Mouse (Mus musculus) forebrain, embryonic 16.5 days (tissue): ENCODE measurements around the gene Gprc5c. TPM values are rescaled to one million over a fixed set of nuclear protein-coding genes. Genes with fewer than 3 reads are reported as not detected.

Source experiments
- ATAC-seq: fragments of 200-750 bp; cut with Nextera tagmentation; 2 replicates; pipeline ENCODE4 v1.8.0; 2017; ENCODE audit warnings: mild to moderate bottlenecking, moderate library complexity
- H3K27ac ChIP-seq: fragments of 300-500 bp; sonication (generic); 2 replicates; pipeline ENCODE4 v1.5.1; 2014; ENCODE audit warnings: low read length, control low read depth
- H3K27me3 ChIP-seq: fragments of 300-500 bp; sonication (generic); replicated peaks from 2 replicates; pipeline ENCODE4 v1.6.1; 2014; ENCODE audit warnings: low read length; ENCODE audit not compliant: control insufficient read depth, insufficient read depth
- H3K36me3 ChIP-seq: fragments of 300-500 bp; sonication (generic); 2 replicates; pipeline ENCODE4 v1.6.1; 2014; ENCODE audit not compliant: control insufficient read depth, insufficient read depth
- H3K4me1 ChIP-seq: fragments of 300-500 bp; sonication (generic); replicated peaks from 2 replicates; pipeline ENCODE4 v1.6.1; 2014; ENCODE audit warnings: low read length; ENCODE audit not compliant: control insufficient read depth, insufficient read depth
- H3K4me2 ChIP-seq: fragments of 300-500 bp; sonication (generic); 2 replicates; pipeline ENCODE4 v1.6.1; 2014; ENCODE audit warnings: mild to moderate bottlenecking, low read length, control low read depth
- H3K4me3 ChIP-seq: fragments of 300-500 bp; sonication (generic); replicated peaks from 2 replicates; pipeline ENCODE4 v1.5.1; 2014; ENCODE audit warnings: mild to moderate bottlenecking, low read length, control low read depth
- H3K9ac ChIP-seq: fragments of 300-500 bp; sonication (generic); replicated peaks from 2 replicates; pipeline ENCODE4 v1.6.1; 2014; ENCODE audit warnings: low read depth, low read length, control low read depth
- H3K9me3 ChIP-seq: fragments of 300-500 bp; sonication (generic); 2 replicates; pipeline ENCODE4 v1.6.1; 2016; ENCODE audit warnings: low read length; ENCODE audit not compliant: control insufficient read depth
- WGBS: fragments of 180-500 bp; shearing (Covaris S2); extraction: QIAGEN DNeasy Blood & Tissue Kit; methylation state at CpG from one replicate; pipeline ENCODE4 v1.1.7; 2014; 5-methylcytosine and 5-hydroxymethylcytosine counted together
- polyA plus RNA-seq: library from polyadenylated mRNA; unstranded; fragments of >200 nt; fragmentation: Nextera tagmentation; extraction: Ambion mirVana; gene quantifications from 2 replicates; pipeline ENCODE4 v1.2.1, GENCODE M21; 2015

The Gprc5c gene
- polyA plus RNA-seq, 1 experiment from 2014 or later: 6.1 TPM

DNA sequence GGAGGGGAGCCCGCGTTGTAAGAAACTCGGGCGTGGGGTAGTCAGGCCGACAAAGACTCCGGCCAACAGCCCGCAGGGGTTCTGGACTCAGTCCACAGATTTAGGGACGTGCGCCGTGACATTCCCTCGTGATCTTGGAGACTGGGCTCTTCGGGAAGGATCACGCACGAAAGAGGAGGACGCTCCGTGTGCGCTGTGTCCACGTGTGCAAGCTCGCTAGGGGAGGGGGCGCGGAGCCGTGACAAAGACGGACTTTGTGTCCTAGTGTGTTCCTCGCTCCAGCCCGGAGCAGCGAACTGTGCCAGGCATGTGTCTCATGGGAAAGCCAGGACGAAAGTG, 286 bp downstream of the Gprc5c start:
- Histone ChIP-seq H3K4me2 (peak overlapping the region; percentile 94), H3K27me3 (peaks cover 40% of the 10 kb centered on the region), H3K9me3 (no peaks in the 10 kb centered on the region), H3K4me1 (peaks cover 22% of the 10 kb centered on the region), H3K9ac (peak overlapping the region; percentile 57), H3K27ac (no peak overlapping the region), H3K4me3 (peak overlapping the region; percentile 65), H3K36me3 (no peaks in the 10 kb centered on the region)
- peak; percentile 64 for ATAC-seq
- WGBS: 0% methylated on average over 26 of the region's 27 CpGs

DNA sequence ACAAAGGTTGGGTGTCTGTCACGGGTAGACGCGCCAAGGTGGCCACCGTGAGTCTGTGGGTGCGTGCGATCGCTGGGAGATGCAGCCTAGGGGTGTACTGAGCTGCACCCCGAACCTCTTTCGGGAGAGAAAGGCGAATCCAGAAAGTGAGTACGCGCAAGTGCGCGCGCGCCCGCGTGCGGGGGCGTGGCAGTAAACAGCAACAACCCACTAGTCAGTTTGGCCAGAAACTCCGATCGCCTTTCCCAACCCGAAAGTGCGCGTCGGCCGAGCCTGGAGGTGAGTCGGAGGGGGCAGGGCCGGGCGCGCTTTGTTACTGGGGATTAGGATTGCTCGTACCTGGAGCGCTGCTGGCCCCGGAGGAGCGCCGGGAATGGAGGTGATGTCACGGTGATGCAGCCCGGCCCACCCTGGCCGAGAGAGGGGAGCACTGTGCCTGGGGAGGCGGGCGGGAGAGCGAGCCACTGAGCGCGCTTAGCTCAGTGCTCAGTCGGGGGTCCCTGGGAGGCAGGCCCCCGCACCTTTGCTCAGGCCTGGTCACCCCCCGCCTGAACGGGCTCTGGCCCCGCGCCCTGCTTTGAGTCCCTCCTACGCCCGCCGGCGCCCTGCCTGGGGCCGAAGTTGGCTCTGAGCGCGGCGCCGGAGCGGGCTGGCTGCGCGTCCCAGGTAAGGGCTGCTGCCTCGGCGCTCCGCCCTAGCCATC, 807 bp downstream of the Gprc5c start:
- Histone ChIP-seq H3K36me3 (no peaks in the 10 kb centered on the region), H3K9me3 (no peaks in the 10 kb centered on the region), H3K9ac (peak overlapping the region; percentile 57), H3K27ac (no peak overlapping the region), H3K4me2 (peak overlapping the region; percentile 94), H3K27me3 (peaks cover 40% of the 10 kb centered on the region), H3K4me3 (peak overlapping the region; percentile 65), H3K4me1 (peaks cover 22% of the 10 kb centered on the region)
- ATAC-seq: peak; percentile 64
- under 1% methylated on average over 65 of the region's 65 CpGs for WGBS

DNA sequence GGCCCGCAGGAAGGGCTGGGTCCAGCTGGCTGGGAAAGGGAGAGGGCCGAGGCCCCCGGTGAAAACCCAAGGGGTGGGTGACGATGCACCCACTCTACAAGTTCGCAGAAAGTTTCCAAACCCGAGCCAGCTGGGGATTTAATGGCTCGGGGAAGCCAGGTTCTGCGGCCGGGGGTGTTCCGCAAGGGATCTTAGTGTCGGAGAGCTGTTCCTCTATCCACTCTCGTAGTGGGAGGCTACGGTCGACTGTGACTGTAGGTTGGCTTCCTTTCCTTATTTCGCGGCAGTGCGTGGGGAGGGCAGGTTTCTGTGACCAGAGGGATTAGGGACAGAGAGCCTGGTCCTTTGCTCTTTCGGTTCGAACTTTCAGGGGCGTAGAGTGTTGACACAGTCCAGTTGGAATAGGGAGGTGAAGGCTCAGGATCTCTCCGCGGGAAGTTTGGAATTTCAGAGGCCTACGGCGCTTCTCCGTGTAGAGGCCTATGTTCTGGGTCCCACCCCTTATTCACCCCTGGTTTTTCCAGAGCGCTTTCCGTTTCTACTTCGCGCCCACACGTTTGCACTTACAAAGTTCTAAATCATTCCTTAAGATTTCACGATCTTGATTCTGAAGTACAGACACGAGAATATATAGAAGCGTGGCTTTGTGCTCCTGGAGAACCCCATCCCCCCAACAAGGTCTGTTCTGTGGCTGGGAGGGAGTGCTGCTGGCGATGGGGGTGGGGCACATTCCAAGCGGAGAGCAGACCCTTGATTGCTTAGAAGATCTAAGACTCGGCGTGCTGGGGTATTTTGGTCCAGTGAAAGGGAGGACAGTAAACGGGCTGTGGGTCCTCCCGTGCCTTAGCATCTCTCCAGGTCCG, 1.6 kb downstream of the Gprc5c start:
- Histone ChIP-seq H3K4me2 (peak overlapping the region; percentile 94), H3K4me3 (peak overlapping the region; percentile 65), H3K27ac (no peak overlapping the region), H3K9me3 (no peaks in the 10 kb centered on the region), H3K4me1 (peaks cover 22% of the 10 kb centered on the region), H3K9ac (peak overlapping the region; percentile 57), H3K36me3 (no peaks in the 10 kb centered on the region), H3K27me3 (peaks cover 40% of the 10 kb centered on the region)
- WGBS: 2% methylated on average over 40 of the region's 40 CpGs
- peak; percentile 12; the same call in 1 of the 2 replicates for ATAC-seq

DNA sequence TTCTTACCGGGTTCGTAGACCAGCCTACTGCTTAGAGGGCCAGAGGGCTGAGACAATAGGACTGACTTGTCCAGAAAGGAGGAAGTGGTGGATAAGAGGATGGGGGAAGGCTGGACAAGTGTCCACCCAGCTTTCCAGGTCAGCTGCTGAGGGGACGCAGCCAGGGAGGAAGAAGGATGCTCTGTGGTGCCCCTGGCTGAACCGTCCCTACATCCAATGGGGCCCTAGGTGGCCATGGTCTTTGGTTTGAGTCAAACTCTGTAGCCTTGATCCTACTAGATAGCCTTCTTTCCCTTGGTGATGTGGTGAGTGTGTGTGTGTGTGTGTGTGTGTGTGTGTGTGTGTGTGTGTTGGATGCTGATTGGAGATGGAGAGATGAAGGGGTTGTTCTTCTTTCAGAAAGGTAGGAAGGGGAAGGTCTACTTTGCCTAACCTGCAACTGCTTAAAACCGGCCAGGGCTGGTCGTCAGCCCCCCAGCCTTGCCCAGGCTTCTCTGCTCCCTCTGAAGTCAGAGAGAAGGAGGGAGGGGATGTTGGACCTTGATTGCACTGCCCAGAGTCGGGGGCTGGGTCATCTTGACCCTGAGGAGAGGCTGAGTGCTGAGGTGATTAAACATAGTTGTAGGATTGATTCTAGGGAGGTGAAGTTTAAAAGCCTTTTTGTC, 2.4 kb downstream of the Gprc5c start:
- no peaks in the 10 kb centered on the region for H3K9me3 ChIP-seq
- H3K9ac ChIP-seq: no peak overlapping the region
- H3K4me3 ChIP-seq: no peak overlapping the region
- no peak overlapping the region; the same call in 1 of the 2 replicates for H3K4me2 ChIP-seq
- peaks cover 39% of the 10 kb centered on the region for H3K27me3 ChIP-seq
- ATAC-seq: no peak
- peaks cover 22% of the 10 kb centered on the region for H3K4me1 ChIP-seq
- 16% methylated on average over 7 of the region's 7 CpGs for WGBS
- no peak overlapping the region for H3K27ac ChIP-seq
- H3K36me3 ChIP-seq: no peaks in the 10 kb centered on the region

DNA sequence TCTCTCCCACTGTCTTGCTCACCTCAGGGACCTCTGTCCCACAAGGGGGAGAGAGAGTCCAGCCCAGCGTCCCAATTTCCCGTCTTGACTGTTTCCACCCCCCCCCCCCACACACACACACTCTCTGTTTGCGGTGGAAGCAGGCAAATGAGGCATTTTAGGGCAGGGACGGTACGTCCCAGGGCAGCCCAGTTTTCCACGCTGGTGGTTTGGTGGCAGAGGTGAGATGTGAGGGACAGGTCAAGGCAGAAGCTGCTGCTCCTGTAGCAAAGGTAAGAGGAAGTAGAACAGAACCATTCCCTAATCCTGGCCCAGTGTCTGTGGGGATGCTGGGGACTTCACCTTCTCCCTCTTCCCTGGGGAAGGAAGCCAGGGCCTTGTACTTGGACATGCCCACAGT, 3.6 kb downstream of the Gprc5c start:
- Histone ChIP-seq H3K4me1 (peaks cover 22% of the 10 kb centered on the region), H3K27ac (no peak overlapping the region), H3K4me3 (no peak overlapping the region), H3K9me3 (no peaks in the 10 kb centered on the region), H3K36me3 (no peaks in the 10 kb centered on the region), H3K27me3 (peaks cover 28% of the 10 kb centered on the region), H3K4me2 (no peak overlapping the region), H3K9ac (no peak overlapping the region)
- no peak for ATAC-seq
- 80% methylated on average over 6 of the region's 6 CpGs for WGBS

DNA sequence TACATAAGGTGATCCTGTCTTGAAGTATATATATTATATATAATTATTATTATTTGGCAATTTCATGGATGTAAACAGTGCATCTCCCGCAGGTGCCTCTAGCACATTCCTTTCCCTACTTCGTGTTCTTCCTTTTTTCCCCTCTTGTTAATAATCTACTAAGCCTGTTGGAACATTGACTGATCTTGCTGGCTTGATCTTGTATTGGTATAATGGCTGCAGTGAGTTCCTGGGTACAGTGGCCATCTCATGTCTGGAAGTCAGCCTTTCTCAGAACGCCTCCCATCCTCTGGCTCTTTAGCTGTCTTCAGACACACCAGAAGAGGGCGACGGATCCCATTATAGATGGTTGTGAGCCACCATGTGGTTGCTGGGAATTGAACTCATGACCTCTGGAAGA, 5.2 kb downstream of the Gprc5c start:
- Histone ChIP-seq H3K27me3 (peaks cover 18% of the 10 kb centered on the region), H3K4me3 (no peak overlapping the region), H3K9ac (no peak overlapping the region), H3K4me2 (no peak overlapping the region), H3K36me3 (no peaks in the 10 kb centered on the region), H3K27ac (no peak overlapping the region), H3K9me3 (no peaks in the 10 kb centered on the region), H3K4me1 (peaks cover 12% of the 10 kb centered on the region)
- ATAC-seq: no peak
- 91% methylated on average over 5 of the region's 5 CpGs for WGBS

DNA sequence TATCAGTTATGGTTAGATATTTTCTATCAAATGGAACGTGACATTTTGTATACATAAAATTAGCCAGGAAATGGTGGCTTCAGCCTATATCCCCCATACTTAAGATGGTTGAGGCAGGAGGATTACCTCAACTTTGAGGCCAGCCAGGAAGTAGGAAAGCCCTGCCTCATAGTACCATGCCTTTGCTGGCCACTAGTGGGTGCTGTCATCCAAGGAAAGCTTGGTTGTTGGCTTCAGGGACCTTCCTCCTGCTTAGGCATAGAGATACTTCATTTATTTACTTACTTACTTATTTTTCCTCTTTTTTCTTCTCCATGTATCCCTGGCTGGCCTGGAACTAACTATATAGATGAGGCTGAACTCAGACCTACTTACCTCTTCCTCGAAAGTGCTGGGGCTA, 7.7 kb downstream of the Gprc5c start:
- Histone ChIP-seq H3K9ac (no peak overlapping the region), H3K36me3 (no peaks in the 10 kb centered on the region), H3K4me1 (no peaks in the 10 kb centered on the region), H3K27ac (no peak overlapping the region), H3K4me3 (no peak overlapping the region), H3K4me2 (no peak overlapping the region), H3K27me3 (peaks cover 4% of the 10 kb centered on the region), H3K9me3 (no peaks in the 10 kb centered on the region)
- ATAC-seq: no peak
- WGBS: 95% methylated on average over 2 of the region's 2 CpGs

DNA sequence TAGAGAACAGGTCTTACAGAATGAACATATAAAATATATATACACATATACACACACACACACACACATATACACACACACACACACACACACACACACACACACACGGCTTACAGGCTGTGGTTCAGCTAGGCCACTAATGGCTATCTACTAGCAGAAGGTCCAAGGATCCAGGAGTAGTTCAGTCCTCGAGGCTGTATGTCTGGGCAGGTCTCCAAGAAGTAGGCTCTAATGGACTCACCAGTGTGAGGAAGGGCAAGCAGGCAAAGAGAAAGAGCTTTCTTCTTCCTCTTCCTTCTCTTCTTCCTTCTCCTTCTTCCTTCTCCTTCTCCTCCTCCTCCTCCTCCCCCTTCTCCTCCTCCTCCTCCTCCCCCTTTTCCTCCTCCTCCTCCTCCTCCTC, 10.1 kb downstream of the Gprc5c start:
- Histone ChIP-seq H3K36me3 (no peaks in the 10 kb centered on the region), H3K4me2 (no peak overlapping the region), H3K9me3 (no peaks in the 10 kb centered on the region), H3K4me1 (peaks cover 2% of the 10 kb centered on the region; the same call in 1 of the 2 replicates), H3K27ac (no peak overlapping the region), H3K27me3 (no peaks in the 10 kb centered on the region), H3K9ac (no peak overlapping the region), H3K4me3 (no peak overlapping the region)
- 74% methylated on average over 2 of the region's 2 CpGs for WGBS
- ATAC-seq: no peak

DNA sequence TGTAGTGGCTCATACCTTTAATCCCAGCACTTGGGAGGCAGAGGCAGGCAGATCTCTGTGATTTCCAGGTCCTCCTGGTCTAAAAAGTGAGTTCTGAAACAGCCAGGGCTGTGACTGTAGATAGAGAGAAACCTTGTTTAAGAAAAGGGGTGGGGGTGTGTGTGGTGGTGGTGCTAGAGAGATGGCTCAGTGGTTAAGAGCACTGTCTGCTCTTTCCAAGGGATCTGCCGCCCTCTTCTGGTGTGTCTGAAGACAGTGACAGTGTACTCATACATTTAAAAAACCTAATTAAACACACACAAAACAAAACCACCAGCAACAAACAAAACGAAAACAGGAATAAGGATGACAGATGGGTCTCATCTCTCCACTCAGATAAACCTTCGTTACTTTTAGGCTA, 11.7 kb downstream of the Gprc5c start:
- ATAC-seq: no peak
- Histone ChIP-seq H3K36me3 (no peaks in the 10 kb centered on the region), H3K4me1 (peaks cover 4% of the 10 kb centered on the region; the same call in 1 of the 2 replicates), H3K9me3 (no peaks in the 10 kb centered on the region), H3K27ac (no peak overlapping the region), H3K9ac (no peak overlapping the region), H3K4me3 (no peak overlapping the region), H3K27me3 (no peaks in the 10 kb centered on the region), H3K4me2 (no peak overlapping the region)
- 76% methylated on average over 3 of the region's 3 CpGs for WGBS
